Mouse (Mus musculus) limb, embryonic 11.5 days (tissue): ENCODE data around the gene Timm8b. TPM values are rescaled to one million over a fixed set of nuclear protein-coding genes. Genes with fewer than 3 reads are reported as not detected.
A peak's percentile ranks its signal among the peaks of the same experiment; 100 is the strongest.

Experiments used
- ATAC-seq: fragments of 200-750 bp; cut with Nextera tagmentation; 2 replicates; pipeline ENCODE4 v1.8.0; 2017; ENCODE audit warnings: low read depth; ENCODE audit not compliant: insufficient number of reproducible peaks, low FRiP score, low TSS enrichment
- DNase-seq: peaks from one replicate; pipeline ENCODE4 v3.0.0-alpha.2; 2015; ENCODE audit warnings: low spot score
- H3K27ac ChIP-seq: fragments of 300-500 bp; sonication (generic); replicated peaks from 2 replicates; pipeline ENCODE4 v1.5.1; 2014; ENCODE audit warnings: low read depth, mild to moderate bottlenecking, low read length
- H3K27me3 ChIP-seq: fragments of 300-500 bp; sonication (generic); 2 replicates; pipeline ENCODE4 v1.6.1; 2014; ENCODE audit warnings: mild to moderate bottlenecking, low read length, mixed read lengths; ENCODE audit not compliant: control insufficient read depth, insufficient read depth
- H3K36me3 ChIP-seq: fragments of 300-500 bp; sonication (generic); 2 replicates; pipeline ENCODE4 v1.6.1; 2014; ENCODE audit warnings: mild to moderate bottlenecking, low read length, moderate library complexity, mixed read lengths; ENCODE audit not compliant: control insufficient read depth, insufficient read depth
- H3K4me1 ChIP-seq: fragments of 300-500 bp; sonication (generic); 2 replicates; pipeline ENCODE4 v1.6.1; 2014; ENCODE audit warnings: low read length, mixed read lengths; ENCODE audit not compliant: control insufficient read depth, insufficient read depth
- H3K4me2 ChIP-seq: fragments of 300-500 bp; sonication (generic); 2 replicates; pipeline ENCODE4 v1.6.1; 2014; ENCODE audit warnings: low read depth, mild to moderate bottlenecking, moderate library complexity; ENCODE audit not compliant: severe bottlenecking
- H3K4me3 ChIP-seq: fragments of 300-500 bp; sonication (generic); 2 replicates; pipeline ENCODE4 v1.5.1; 2014; ENCODE audit warnings: low read depth, low read length
- H3K9ac ChIP-seq: fragments of 300-500 bp; sonication (generic); 2 replicates; pipeline ENCODE4 v1.6.1; 2014; ENCODE audit warnings: mild to moderate bottlenecking, low read length
- H3K9me3 ChIP-seq: fragments of 300-500 bp; sonication (generic); 2 replicates; pipeline ENCODE4 v1.6.1; 2016; ENCODE audit warnings: low read length; ENCODE audit not compliant: control insufficient read depth
- WGBS: fragments of 180-500 bp; shearing (Covaris S2); extraction: QIAGEN DNeasy Blood & Tissue Kit; methylation state at CpG from one replicate; pipeline ENCODE4 v1.1.7; 2014; 5-methylcytosine and 5-hydroxymethylcytosine counted together
- polyA plus RNA-seq: library from polyadenylated mRNA; unstranded; fragments of >200 nt; fragmentation: Nextera tagmentation; extraction: Ambion mirVana; gene quantifications from 2 replicates; pipeline ENCODE4 v1.2.1, GENCODE M21; 2014

Timm8b gene
- polyA plus RNA-seq, 1 experiment from 2014 or later: 308 TPM

- no peak overlapping the region for H3K4me2 ChIP-seq
- no peaks in the 10 kb centered on the region for H3K9me3 ChIP-seq
- no peak overlapping the region for H3K9ac ChIP-seq
- H3K27ac ChIP-seq: no peak overlapping the region
- ATAC-seq: no peak
- H3K27me3 ChIP-seq: no peaks in the 10 kb centered on the region
- peaks cover 15% of the 10 kb centered on the region; the same call in 1 of the 2 replicates for H3K36me3 ChIP-seq
- H3K4me1 ChIP-seq: no peaks in the 10 kb centered on the region
- peak; percentile 49 for DNase-seq
- WGBS: 74% methylated on average over 3 of the region's 3 CpGs
- no peak overlapping the region for H3K4me3 ChIP-seq
Measured at GRCm38 (mm10) chr9:50593544-50593943, 10.2 kb upstream of the Timm8b start.

GRCm38 (mm10) chr9:50594794-50595417, 8.8 kb upstream of the Timm8b start:
- no peaks in the 10 kb centered on the region for H3K27me3 ChIP-seq
- no peak overlapping the region for H3K9ac ChIP-seq
- no peaks in the 10 kb centered on the region for H3K9me3 ChIP-seq
- no peaks in the 10 kb centered on the region for H3K4me1 ChIP-seq
- ATAC-seq (no peak), DNase-seq (no peak)
- H3K36me3 ChIP-seq: peaks cover 22% of the 10 kb centered on the region; the same call in 1 of the 2 replicates
- no peak overlapping the region for H3K4me2 ChIP-seq
- no peak overlapping the region for H3K4me3 ChIP-seq
- no peak overlapping the region for H3K27ac ChIP-seq
- 80% methylated on average over 12 of the region's 12 CpGs for WGBS

GRCm38 (mm10) chr9:50596973-50597372, 6.7 kb upstream of the Timm8b start:
- H3K27me3 ChIP-seq: no peaks in the 10 kb centered on the region
- no peaks in the 10 kb centered on the region for H3K9me3 ChIP-seq
- peaks cover 24% of the 10 kb centered on the region; the same call in 1 of the 2 replicates for H3K36me3 ChIP-seq
- H3K4me1 ChIP-seq: no peaks in the 10 kb centered on the region
- no peak for DNase-seq
- no peak for ATAC-seq
- WGBS: 93% methylated on average over 8 of the region's 8 CpGs
- no peak overlapping the region for H3K27ac ChIP-seq
- no peak overlapping the region for H3K4me2 ChIP-seq
- no peak overlapping the region for H3K9ac ChIP-seq
- H3K4me3 ChIP-seq: no peak overlapping the region

GRCm38 (mm10) chr9:50601536-50601935, 2.2 kb upstream of the Timm8b start:
- H3K9me3 ChIP-seq: no peaks in the 10 kb centered on the region
- peaks cover 20% of the 10 kb centered on the region; the same call in 1 of the 2 replicates for H3K36me3 ChIP-seq
- no peak overlapping the region for H3K4me2 ChIP-seq
- H3K9ac ChIP-seq: no peak overlapping the region
- no peaks in the 10 kb centered on the region for H3K27me3 ChIP-seq
- WGBS: 92% methylated on average over 6 of the region's 6 CpGs
- H3K4me1 ChIP-seq: peaks cover 4% of the 10 kb centered on the region
- DNase-seq: no peak
- ATAC-seq: no peak
- no peak overlapping the region for H3K27ac ChIP-seq
- no peak overlapping the region for H3K4me3 ChIP-seq

- no peak for ATAC-seq
- no peaks in the 10 kb centered on the region for H3K9me3 ChIP-seq
- H3K27ac ChIP-seq: no peak overlapping the region
- H3K36me3 ChIP-seq: peaks cover 14% of the 10 kb centered on the region; the same call in 1 of the 2 replicates
- no peak overlapping the region for H3K9ac ChIP-seq
- H3K27me3 ChIP-seq: no peaks in the 10 kb centered on the region
- peaks cover 4% of the 10 kb centered on the region for H3K4me1 ChIP-seq
- DNase-seq: no peak
- peak overlapping the region; percentile 64 for H3K4me2 ChIP-seq
- H3K4me3 ChIP-seq: peak overlapping the region; percentile 72
- 89% methylated on average over 7 of the region's 7 CpGs for WGBS
Measured at GRCm38 (mm10) chr9:50602055-50602845, 1.5 kb upstream of the Timm8b start.

- Histone ChIP-seq H3K27ac (peak overlapping the region; percentile 71; the same call in 1 of the 2 replicates), H3K27me3 (no peaks in the 10 kb centered on the region), H3K36me3 (peaks cover 8% of the 10 kb centered on the region; the same call in 1 of the 2 replicates), H3K4me2 (peak overlapping the region; percentile 64), H3K4me3 (peak overlapping the region; percentile 72), H3K9me3 (no peaks in the 10 kb centered on the region), H3K9ac (peak overlapping the region; percentile 86), H3K4me1 (peaks cover 4% of the 10 kb centered on the region)
- under 1% methylated on average over 24 of the region's 24 CpGs for WGBS
- DNase-seq (no peak), ATAC-seq (peak; percentile 80)
Measured at GRCm38 (mm10) chr9:50603998-50604324, 251 bp downstream of the Timm8b start.

- H3K27me3 ChIP-seq: no peaks in the 10 kb centered on the region
- no peaks in the 10 kb centered on the region for H3K9me3 ChIP-seq
- ATAC-seq: no peak
- H3K9ac ChIP-seq: peak overlapping the region; percentile 86
- DNase-seq: no peak
- peak overlapping the region; percentile 72 for H3K4me3 ChIP-seq
- peaks cover 4% of the 10 kb centered on the region for H3K4me1 ChIP-seq
- H3K27ac ChIP-seq: no peak overlapping the region
- peaks cover 6% of the 10 kb centered on the region; the same call in 1 of the 2 replicates for H3K36me3 ChIP-seq
- peak overlapping the region; percentile 64 for H3K4me2 ChIP-seq
- WGBS: 3% methylated on average over 6 of the region's 6 CpGs
Measured at GRCm38 (mm10) chr9:50604338-50604737, 628 bp downstream of the Timm8b start.

- no peak for ATAC-seq
Measured at GRCm38 (mm10) chr9:50612115-50612514, 8.4 kb downstream of the Timm8b start.

More at GRCm38 (mm10) chr9:50612115-50612514, 8.4 kb downstream of the Timm8b start:
- peaks cover 26% of the 10 kb centered on the region for H3K36me3 ChIP-seq
- peaks cover 3% of the 10 kb centered on the region; the same call in 1 of the 2 replicates for H3K4me1 ChIP-seq
- H3K4me3 ChIP-seq: no peak overlapping the region
- no peak overlapping the region for H3K27ac ChIP-seq
- no peaks in the 10 kb centered on the region for H3K9me3 ChIP-seq
- no peak overlapping the region for H3K4me2 ChIP-seq
- 92% methylated on average over 4 of the region's 4 CpGs for WGBS
- no peak for DNase-seq
- H3K27me3 ChIP-seq: no peaks in the 10 kb centered on the region
- no peak overlapping the region for H3K9ac ChIP-seq
